Mouse (Mus musculus) CH12.LX (cell line): ENCODE results near the gene Zmynd19. TPM values are rescaled to one million over a fixed set of nuclear protein-coding genes. Genes with fewer than 3 reads are reported as not detected.

Source experiments
- DNase-seq: peaks from one replicate; pipeline ENCODE4 v3.0.0-alpha.2; 2013; ENCODE audit errors: extremely low read depth
- H3K27ac ChIP-seq: 2 replicates; pipeline ENCODE4 v1.5.1; 2012; ENCODE audit warnings: low read depth, mild to moderate bottlenecking, control low read depth, moderate library complexity; ENCODE audit not compliant: insufficient read depth
- H3K27me3 ChIP-seq: replicated peaks from 2 replicates; pipeline ENCODE3; 2012; ENCODE audit warnings: inconsistent platforms
- H3K36me3 ChIP-seq, 2 experiments: replicated peaks in 1 of 2; 2 replicates each; pipeline versions ENCODE3 to v1.6.1; 2012; ENCODE audit warnings: inconsistent platforms in 1 of 2, low read length in 1 of 2, mild to moderate bottlenecking in 1 of 2, mixed read lengths in 1 of 2, moderate library complexity in 1 of 2; ENCODE audit not compliant: control insufficient read depth in 1 of 2, insufficient read depth in 1 of 2
- H3K4me1 ChIP-seq, 2 experiments: 2 replicates each; pipeline ENCODE4 v1.6.1; 2012; ENCODE audit warnings: inconsistent platforms in 1 of 2, moderate library complexity in 1 of 2; ENCODE audit not compliant: insufficient read depth in 2 of 2, control insufficient read depth in 1 of 2
- H3K4me2 ChIP-seq: 2 replicates; pipeline ENCODE4 v1.6.1; 2012; ENCODE audit warnings: low read depth, mild to moderate bottlenecking, control low read depth; ENCODE audit not compliant: poor library complexity, insufficient read depth, severe bottlenecking
- H3K4me3 ChIP-seq, 3 experiments: fragments of 150-350 bp in 1 of 3; sonication (generic) in 1 of 3; replicated peaks in 1 of 3; 2 replicates each; pipeline versions ENCODE3 to v1.5.1; 2011 to 2012; ENCODE audit warnings: low read depth in 2 of 3, low read length in 2 of 3, mild to moderate bottlenecking in 2 of 3, moderate library complexity in 2 of 3, control low read depth in 1 of 3, improper control_type of control experiment in 1 of 3, inconsistent platforms in 1 of 3, mixed read lengths in 1 of 3; ENCODE audit not compliant: poor library complexity in 1 of 3
- H3K79me2 ChIP-seq: replicated peaks from 2 replicates; pipeline ENCODE4 v1.6.1; 2012; ENCODE audit warnings: mild to moderate bottlenecking, moderate library complexity; ENCODE audit not compliant: control insufficient read depth, poor library complexity, insufficient read depth, severe bottlenecking; ENCODE audit errors: extremely low read depth
- H3K9ac ChIP-seq: 2 replicates; pipeline ENCODE4 v1.6.1; 2012; ENCODE audit warnings: low read depth, mild to moderate bottlenecking, control low read depth, moderate library complexity; ENCODE audit not compliant: insufficient read depth
- H3K9me3 ChIP-seq: replicated peaks from 2 replicates; pipeline ENCODE3; 2012; ENCODE audit warnings: low read length, inconsistent platforms, mixed read lengths
- CHD2 ChIP-seq: IDR thresholded peaks from 2 replicates; pipeline ENCODE4 v1.6.1; 2011; ENCODE audit warnings: low read length, improper control_type of control experiment
- CTCF ChIP-seq, 2 experiments: IDR thresholded peaks in 1 of 2; conservative IDR thresholded peaks in 1 of 2; 2 replicates each; pipeline ENCODE4 v1.5.1; 2011 to 2012; ENCODE audit warnings: low read depth in 2 of 2, low read length in 2 of 2, improper control_type of control experiment in 1 of 2, inconsistent platforms in 1 of 2, mild to moderate bottlenecking in 1 of 2, moderate library complexity in 1 of 2
- E2F4 ChIP-seq: IDR thresholded peaks from 2 replicates; pipeline ENCODE4 v1.6.1; 2011; ENCODE audit warnings: low read depth, low read length, improper control_type of control experiment; ENCODE audit not compliant: insufficient replicate concordance
- ELF1 ChIP-seq: IDR thresholded peaks from 2 replicates; pipeline ENCODE4 v1.6.1; 2014; ENCODE audit warnings: low read depth, mild to moderate bottlenecking, inconsistent platforms, low read length, improper control_type of control experiment
- ETS1 ChIP-seq: conservative IDR thresholded peaks from 2 replicates; pipeline ENCODE4 v1.6.1; 2012; ENCODE audit warnings: low read depth, mild to moderate bottlenecking, inconsistent platforms, low read length, improper control_type of control experiment, moderate library complexity
- GABPA ChIP-seq: IDR thresholded peaks from 2 replicates; pipeline ENCODE4 v1.6.1; 2012; ENCODE audit warnings: low read depth, low read length, improper control_type of control experiment, inconsistent platforms; ENCODE audit not compliant: insufficient replicate concordance
- KAT2A ChIP-seq: IDR thresholded peaks from 2 replicates; pipeline ENCODE4 v1.6.1; 2012; ENCODE audit warnings: low read length, improper control_type of control experiment, inconsistent platforms; ENCODE audit not compliant: insufficient replicate concordance
- MAFK ChIP-seq: IDR thresholded peaks from 2 replicates; pipeline ENCODE4 v1.6.1; 2011; ENCODE audit warnings: low read length, improper control_type of control experiment; ENCODE audit not compliant: insufficient replicate concordance
- MYC ChIP-seq: IDR thresholded peaks from 2 replicates; pipeline ENCODE4 v1.6.1; 2011; ENCODE audit warnings: low read depth, mild to moderate bottlenecking, improper control_type of control experiment, low read length
- PAX5 ChIP-seq: IDR thresholded peaks from 2 replicates; pipeline ENCODE4 v1.6.1; 2012; ENCODE audit warnings: low read length, inconsistent platforms, mixed read lengths
- POLR2A ChIP-seq: IDR thresholded peaks from 2 replicates; pipeline ENCODE4 v1.6.1; 2011; ENCODE audit warnings: low read depth, mild to moderate bottlenecking, improper control_type of control experiment, low read length
- POLR2AphosphoS2 ChIP-seq: IDR thresholded peaks from 2 replicates; pipeline ENCODE4 v1.6.1; 2011; ENCODE audit warnings: low read depth, low read length, improper control_type of control experiment
- RAD21 ChIP-seq: IDR thresholded peaks from 2 replicates; pipeline ENCODE4 v1.6.1; 2011; ENCODE audit warnings: low read depth, mild to moderate bottlenecking, low read length, improper control_type of control experiment, moderate library complexity
- SIN3A ChIP-seq: IDR thresholded peaks from 2 replicates; pipeline ENCODE4 v1.6.1; 2012; ENCODE audit warnings: low read length, improper control_type of control experiment, inconsistent platforms
- UBTF ChIP-seq: IDR thresholded peaks from 2 replicates; pipeline ENCODE4 v1.6.1; 2012; ENCODE audit warnings: low read depth, mild to moderate bottlenecking, inconsistent platforms, low read length, improper control_type of control experiment, moderate library complexity
- dilution Hi-C: fragments of 300-500 bp; cut with MboI; formaldehyde crosslinking; loops from 2 replicates; pipeline ENCODE4 v1.14.3; 2020; ENCODE audit warnings: low sequenced_read_pairs; ENCODE audit not compliant: extremely low pct_unique_long_range_greater_than_20kb, extremely low pct_ligation_motif_present
- in situ Hi-C: fragments of 300-500 bp; cut with MboI; formaldehyde crosslinking; loops from 3 replicates; pipeline ENCODE4 v1.14.3; 2019; ENCODE audit warnings: low sequenced_read_pairs, low pct_ligation_motif_present, low pct_unique_long_range_greater_than_20kb, mixed read lengths
- polyA plus RNA-seq: library from polyadenylated mRNA; unstranded; fragments of >175 nt; gene quantifications from 2 replicates; pipeline ENCODE4 v1.2.1, GENCODE M21; 2012; ENCODE audit warnings: low read depth; ENCODE audit not compliant: insufficient read length
- total RNA-seq, 2 experiments: library from RNA; depleted of rRNA; stranded (reverse); fragments of 300-350 nt in 1 of 2; fragments of >200 nt in 1 of 2; gene quantifications; 2 replicates each; pipeline ENCODE4 v1.2.3; 2012 to 2014

Zmynd19 gene
- total and polyA plus RNA-seq, 3 experiments = 40.9 to 70.2 (median 41.6) TPM

DNA sequence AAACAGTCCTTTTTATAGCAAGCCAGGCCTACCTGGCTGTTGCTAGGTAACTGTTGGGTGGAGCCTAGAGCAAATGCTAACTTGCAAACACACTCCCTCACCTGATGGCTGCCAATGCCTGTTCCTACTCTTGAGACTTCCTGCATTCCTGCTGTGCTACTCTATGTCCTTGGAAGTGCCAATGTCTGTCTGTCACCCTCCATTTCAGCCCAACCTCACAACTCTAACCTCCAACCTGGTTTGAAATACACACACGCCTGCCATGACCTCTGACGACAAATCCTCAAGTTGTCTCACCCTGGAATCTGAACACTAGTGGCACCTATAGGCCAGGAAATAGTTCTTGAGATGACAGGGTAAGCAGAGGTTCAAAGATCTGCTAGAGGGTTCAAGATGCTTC lies 20.5 kb upstream of the Zmynd19 start:
- DNase-seq = no peak
- H3K36me3 ChIP-seq = peaks cover 18 to 37% of the 10 kb centered on the region in 2 experiments
- TF ChIP-seq POLR2AphosphoS2 = no peak
- no peak for TF ChIP-seq UBTF
- no peak for TF ChIP-seq CHD2
- no peak for TF ChIP-seq E2F4
- no peak for TF ChIP-seq RAD21
- no peak for TF ChIP-seq GABPA
- no peak for TF ChIP-seq PAX5
- H3K9me3 ChIP-seq = no peaks in the 10 kb centered on the region
- no peaks in the 10 kb centered on the region for H3K27me3 ChIP-seq
- H3K4me1 ChIP-seq = peaks cover 13 to 39% of the 10 kb centered on the region in 2 experiments
- H3K4me3 ChIP-seq = no peak overlapping the region
- in situ Hi-C loops (no loop called here), dilution Hi-C loops (no loop called here)
- no peak overlapping the region for H3K4me2 ChIP-seq
- no peak overlapping the region for H3K27ac ChIP-seq
- no peaks in the 10 kb centered on the region; the same call in 1 of the 2 replicates for H3K79me2 ChIP-seq
- no peak overlapping the region for H3K9ac ChIP-seq

GRCm38 (mm10) chr2:24929593-24929992 lies 20.0 kb upstream of the Zmynd19 start:
- H3K4me1 ChIP-seq = peaks cover 14 to 41% of the 10 kb centered on the region in 2 experiments
- no peaks in the 10 kb centered on the region; the same call in 1 of the 2 replicates for H3K79me2 ChIP-seq
- H3K4me3 ChIP-seq = no peak overlapping the region
- H3K27ac ChIP-seq = no peak overlapping the region
- TF ChIP-seq POLR2AphosphoS2 (no peak), E2F4 (no peak), CTCF (conservative IDR thresholded peaks at IDR 0.05 in 1 of 2, IDR thresholded peaks at IDR 0.05 in 1 of 2; ENCODE audit: low read depth in 2 of 2, low read length in 2 of 2) (no peak), UBTF (no peak), POLR2A (no peak), MAFK (no peak), ETS1 (no peak), SIN3A (no peak), RAD21 (no peak)
- DNase-seq = no peak
- H3K4me2 ChIP-seq = no peak overlapping the region
- dilution Hi-C loops (no loop called here), in situ Hi-C loops (no loop called here)
- H3K9me3 ChIP-seq = no peaks in the 10 kb centered on the region
- no peaks in the 10 kb centered on the region for H3K27me3 ChIP-seq
- H3K36me3 ChIP-seq = peaks cover 17 to 36% of the 10 kb centered on the region in 2 experiments
- no peak overlapping the region for H3K9ac ChIP-seq

GRCm38 (mm10) chr2:24934441-24934963 lies 15.1 kb upstream of the Zmynd19 start:
- H3K9me3 ChIP-seq = no peaks in the 10 kb centered on the region
- no peaks in the 10 kb centered on the region; the same call in 1 of the 2 replicates for H3K79me2 ChIP-seq
- in situ Hi-C loops = no loop called here
- peak overlapping the region; percentile 75 for H3K4me2 ChIP-seq
- H3K27me3 ChIP-seq = peaks cover 8% of the 10 kb centered on the region
- H3K36me3 ChIP-seq = peaks cover 0 to 4% of the 10 kb centered on the region in 2 experiments
- H3K27ac ChIP-seq = peak overlapping the region; percentile 42
- H3K9ac ChIP-seq = peak overlapping the region; percentile 70
- TF ChIP-seq ELF1 = peak; percentile 81
- no peak for TF ChIP-seq KAT2A
- TF ChIP-seq UBTF = peak; percentile 54; the same call in 1 of the 2 replicates
- TF ChIP-seq MYC = 0 out of 2 replicates have a peak, but pooled peaks have one; percentile 10
- peak overlapping the region; percentile 69 to 95 (median 86) for H3K4me3 ChIP-seq
- peaks cover 9 to 17% of the 10 kb centered on the region in 2 experiments for H3K4me1 ChIP-seq
- peak; percentile 40 for DNase-seq
- dilution Hi-C loops = no loop called here
